In the genomic region with DNA sequence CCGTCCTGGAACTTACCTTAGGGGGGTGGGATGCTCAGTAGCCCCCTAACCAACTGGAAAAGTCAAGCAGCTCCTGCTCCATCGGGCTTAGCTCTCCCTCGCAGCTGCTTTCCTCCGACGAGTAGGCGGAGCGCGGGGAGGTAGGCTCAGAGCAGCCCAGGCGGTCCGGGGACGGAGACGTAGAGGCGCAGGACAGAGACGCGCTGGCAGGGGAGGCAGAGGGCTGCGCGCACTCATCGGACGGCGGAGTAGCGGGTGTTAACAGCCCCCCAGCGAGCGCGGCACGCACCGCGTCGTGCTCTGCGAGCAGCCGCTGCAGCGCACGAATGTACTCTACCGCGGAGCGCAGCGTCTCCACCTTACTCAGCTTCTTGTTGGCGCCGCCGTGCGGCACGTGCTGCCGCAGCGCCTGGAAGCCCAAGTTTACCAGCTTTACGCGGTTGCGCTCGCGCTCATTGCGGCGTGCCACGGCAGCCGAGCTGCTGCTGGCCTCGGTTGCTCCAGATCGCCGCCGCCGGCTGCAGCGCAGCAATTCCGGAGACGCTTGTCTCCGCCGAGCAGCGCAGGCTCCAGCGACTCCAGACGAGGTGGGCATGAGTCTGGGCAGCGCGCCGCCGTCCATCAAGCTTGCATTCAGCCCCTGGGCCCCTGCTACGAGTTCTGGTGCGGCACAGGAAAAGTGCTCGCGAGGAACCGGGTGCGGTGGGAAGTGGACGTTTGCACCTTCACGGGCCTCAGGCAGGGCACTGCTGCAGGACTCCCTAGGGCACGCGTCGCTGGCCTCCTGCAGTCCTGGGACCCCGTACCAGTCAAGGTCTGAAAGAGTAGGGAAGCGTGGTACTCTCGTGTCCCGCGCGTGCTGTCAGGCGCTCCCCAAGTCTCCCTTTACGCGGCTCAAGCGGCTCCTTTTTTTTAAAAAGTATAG, we compare ENCODE assay signal across 8 mouse cellular contexts. TPM values are rescaled to one million over a fixed set of nuclear protein-coding genes. Genes with fewer than 3 reads are reported as not detected.
DNase-seq lines count a peak whose midpoint lies in the region; ATAC-seq lines count a peak whose summit lies in the region.

No protein-coding gene starts in this region.

- peak; percentile 44; the same call in 1 of the 2 replicates for ATAC-seq in heart, embryonic 12.5 days (ENCODE audit: insufficient number of reproducible peaks, low FRiP score)
- peak; percentile 31 for ATAC-seq in liver, embryonic 15.5 days (ENCODE audit: insufficient read depth)
- peak; percentile 58 for ATAC-seq in neural tube, embryonic 12.5 days (ENCODE audit: low FRiP score, low read depth)

- H3K27ac ChIP-seq in heart, embryonic 12.5 days (ENCODE audit: poor library complexity, severe bottlenecking), result no peak overlapping the region
- peak overlapping the region; percentile 61 for H3K27ac ChIP-seq in liver, embryonic 15.5 days (replicated peaks)
- H3K27ac ChIP-seq in neural tube, embryonic 12.5 days, result no peak overlapping the region

- peak overlapping the region; percentile 49 for H3K4me3 ChIP-seq in heart, embryonic 12.5 days
- peak overlapping the region; percentile 46 for H3K4me3 ChIP-seq in liver, embryonic 15.5 days (replicated peaks)
- peak overlapping the region; percentile 42 for H3K4me3 ChIP-seq in neural tube, embryonic 12.5 days

- H3K36me3 ChIP-seq in heart, embryonic 12.5 days, result no peaks in the 10 kb centered on the region
- H3K36me3 ChIP-seq in liver, embryonic 15.5 days (replicated peaks), result no peaks in the 10 kb centered on the region
- no peaks in the 10 kb centered on the region for H3K36me3 ChIP-seq in neural tube, embryonic 12.5 days

- H3K4me1 ChIP-seq in heart, embryonic 12.5 days (replicated peaks), result peaks cover 22% of the 10 kb centered on the region
- H3K4me1 ChIP-seq in liver, embryonic 15.5 days (replicated peaks), result peaks cover 24% of the 10 kb centered on the region
- H3K4me1 ChIP-seq in neural tube, embryonic 12.5 days, result peaks cover 23% of the 10 kb centered on the region

- peak overlapping the region; percentile 86 for H3K4me2 ChIP-seq in heart, embryonic 12.5 days
- H3K4me2 ChIP-seq in liver, embryonic 15.5 days, result peak overlapping the region; percentile 72
- peak overlapping the region; percentile 95 for H3K4me2 ChIP-seq in neural tube, embryonic 12.5 days (replicated peaks)

- peaks cover 95% of the 10 kb centered on the region for H3K27me3 ChIP-seq in heart, embryonic 12.5 days (replicated peaks)
- peaks cover 88% of the 10 kb centered on the region for H3K27me3 ChIP-seq in liver, embryonic 15.5 days
- peaks cover 82% of the 10 kb centered on the region for H3K27me3 ChIP-seq in neural tube, embryonic 12.5 days (replicated peaks)

- H3K9me3 ChIP-seq in heart, embryonic 12.5 days (replicated peaks), result no peaks in the 10 kb centered on the region
- no peaks in the 10 kb centered on the region for H3K9me3 ChIP-seq in liver, embryonic 15.5 days (replicated peaks)
- no peaks in the 10 kb centered on the region for H3K9me3 ChIP-seq in neural tube, embryonic 12.5 days

- DNase-seq in cerebellum, postnatal 4 days (ENCODE audit: low spot score in 2 of 2), result peak; percentile 32 to 50
- DNase-seq in cerebellum, adult 8-10 months, result no peak
- peak; percentile 90 for DNase-seq in embryo, embryonic 10 days (ENCODE audit: low spot score)
- peak; percentile 29 to 68 for DNase-seq in kidney, postnatal 36 days
- DNase-seq in thymus, postnatal 0 days (ENCODE audit: low spot score), result peak; percentile 43

- H3K9ac ChIP-seq in heart, embryonic 12.5 days, result peak overlapping the region; percentile 52; the same call in 1 of the 2 replicates
- H3K9ac ChIP-seq in liver, embryonic 15.5 days, result no peak overlapping the region
- peak overlapping the region; percentile 33 for H3K9ac ChIP-seq in neural tube, embryonic 12.5 days

- WGBS in heart, embryonic 12.5 days, result under 1% methylated on average over 90 of the region's 90 CpGs
- WGBS in liver, embryonic 15.5 days (ENCODE audit: insufficient replicate concordance), result under 1% methylated on average over 90 of the region's 90 CpGs
- under 1% methylated on average over 90 of the region's 90 CpGs for WGBS in neural tube, embryonic 12.5 days

RNA-seq across cellular contexts. Expression of a gene that starts 0.9 kb away (rescaled TPM):
- 0.23 and 0.31 TPM in 2 replicates for polyA plus RNA-seq in heart, embryonic 12.5 days (2016; fragmentation: Nextera tagmentation; extraction: Ambion mirVana)
- 0.25 and 0.44 TPM in 2 replicates for polyA plus RNA-seq in liver, embryonic 15.5 days (2015; fragmentation: Nextera tagmentation; extraction: Ambion mirVana)
- 0.15 and 0.66 TPM in 2 replicates for polyA plus RNA-seq in neural tube, embryonic 12.5 days (2016; fragmentation: Nextera tagmentation; extraction: Ambion mirVana)
- 2.9 and 3.1 TPM in 2 replicates for polyA plus RNA-seq in thymus, postnatal 0 days (2015; fragmentation: Nextera tagmentation; extraction: Ambion mirVana)

RNA-seq across cellular contexts. Expression of a gene that starts 36.7 kb away (rescaled TPM):
- 7.0 and 7.7 TPM in 2 replicates for polyA plus RNA-seq in heart, embryonic 12.5 days (2016; fragmentation: Nextera tagmentation; extraction: Ambion mirVana)
- polyA plus RNA-seq in liver, embryonic 15.5 days (2015; fragmentation: Nextera tagmentation; extraction: Ambion mirVana), result 80.3 and 82.2 TPM in 2 replicates
- 1.4 and 2.2 TPM in 2 replicates for polyA plus RNA-seq in neural tube, embryonic 12.5 days (2016; fragmentation: Nextera tagmentation; extraction: Ambion mirVana)
- 44.5 and 58.2 TPM in 2 replicates for polyA plus RNA-seq in thymus, postnatal 0 days (2015; fragmentation: Nextera tagmentation; extraction: Ambion mirVana)

RNA-seq across cellular contexts. Expression of a gene that starts 37.2 kb away (rescaled TPM):
- 0.60 and 1.0 TPM in 2 replicates for polyA plus RNA-seq in heart, embryonic 12.5 days (2016; fragmentation: Nextera tagmentation; extraction: Ambion mirVana)
- 0.09 and 0.16 TPM in 2 replicates for polyA plus RNA-seq in liver, embryonic 15.5 days (2015; fragmentation: Nextera tagmentation; extraction: Ambion mirVana)
- polyA plus RNA-seq in neural tube, embryonic 12.5 days (2016; fragmentation: Nextera tagmentation; extraction: Ambion mirVana), result 21.6 and 28.0 TPM in 2 replicates
- 0.37 and 1.2 TPM in 2 replicates for polyA plus RNA-seq in thymus, postnatal 0 days (2015; fragmentation: Nextera tagmentation; extraction: Ambion mirVana)

Comparison
In these comparisons a context has a peak if more than half of its experiments do, and no peak if none do; other contexts are left out.
1. RNA of a gene that starts 37.2 kb away (polyA plus RNA-seq): 21.6 to 28.0 TPM in neural tube, embryonic 12.5 days; 0.37 to 1.2 TPM in thymus, postnatal 0 days, 0.60 to 1.0 TPM in heart, embryonic 12.5 days and 0.09 to 0.16 TPM in liver, embryonic 15.5 days; every median in the first group is over 10 times any median in the second.
2. Peak in every context shown above with its lines, with median percentiles within 50 percentile points of each other: ATAC-seq, H3K4me2 ChIP-seq and H3K4me3 ChIP-seq.